Mouse (Mus musculus): ENCODE results near the gene Il18r1. TPM values are rescaled to one million over a fixed set of nuclear protein-coding genes. Genes with fewer than 3 reads are reported as not detected.

Gene Il18r1
- polyA plus RNA-seq, 1 experiment: not detected

DNA sequence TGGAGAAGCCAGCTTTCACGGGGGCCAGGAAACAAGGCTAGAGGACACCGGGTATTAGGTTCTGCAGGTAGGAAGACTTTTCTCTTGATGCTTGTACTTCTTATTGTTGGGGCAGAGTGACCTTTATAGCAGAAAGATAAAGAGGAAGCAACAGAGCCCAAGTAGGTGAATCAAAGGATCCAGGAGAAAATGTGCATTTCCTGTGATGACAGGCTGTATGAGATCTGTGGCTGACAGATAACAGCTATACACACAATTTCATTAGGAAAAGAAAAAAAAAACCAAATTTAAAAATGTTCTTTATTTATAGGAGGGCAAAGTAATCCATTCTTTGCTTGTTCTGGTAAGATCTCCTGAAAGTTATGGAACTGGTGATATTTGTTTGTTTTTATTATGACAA, 28.0 kb upstream of the Il18r1 start:
- TF ChIP-seq CEBPB (IDR thresholded peaks at IDR 0.05; ENCODE audit: low read depth) (no peak), MYOG (IDR thresholded peaks at IDR 0.05; ENCODE audit: control insufficient read depth, extremely low read depth, insufficient read length) (no peak), MYOD1 (IDR thresholded peaks at IDR 0.05; ENCODE audit: control insufficient read depth, insufficient read length, low read depth) (no peak), MAX (IDR thresholded peaks at IDR 0.05) (no peak), FOSL1 (IDR thresholded peaks at IDR 0.05; ENCODE audit: insufficient read depth, low read length, poor library complexity, severe bottlenecking) (no peak), USF1 (IDR thresholded peaks at IDR 0.05; ENCODE audit: low read depth) (no peak), CTCF (IDR thresholded peaks at IDR 0.05; ENCODE audit: control insufficient read depth, insufficient read depth, insufficient read length) (no peak)
- Histone ChIP-seq H3K36me3 (ENCODE audit: control insufficient read depth, insufficient read depth) (no peaks in the 10 kb centered on the region), H3K79me3 (ENCODE audit: low read depth) (no peaks in the 10 kb centered on the region), H3K79me2 (ENCODE audit: control insufficient read depth, insufficient read depth) (no peaks in the 10 kb centered on the region), H3K4me3 (ENCODE audit: insufficient read depth, poor library complexity, severe bottlenecking) (no peak overlapping the region), H3K27me3 (ENCODE audit: control insufficient read depth, insufficient read depth, insufficient read length) (no peaks in the 10 kb centered on the region), H3ac (ENCODE audit: control insufficient read depth, insufficient read length, low read depth) (no peak overlapping the region)

GRCm38 (mm10) chr1:40439504-40439903, 25.8 kb upstream of the Il18r1 start:
- no peak overlapping the region for H3ac ChIP-seq (ENCODE audit: control insufficient read depth, insufficient read length, low read depth)
- no peak overlapping the region for H3K4me3 ChIP-seq (ENCODE audit: insufficient read depth, poor library complexity, severe bottlenecking)
- no peaks in the 10 kb centered on the region for H3K79me2 ChIP-seq (ENCODE audit: control insufficient read depth, insufficient read depth)
- TF ChIP-seq CEBPB (IDR thresholded peaks at IDR 0.05; ENCODE audit: low read depth) (no peak), CTCF (IDR thresholded peaks at IDR 0.05; ENCODE audit: control insufficient read depth, insufficient read depth, insufficient read length) (no peak), MYOD1 (IDR thresholded peaks at IDR 0.05; ENCODE audit: control insufficient read depth, insufficient read length, low read depth) (no peak), USF1 (IDR thresholded peaks at IDR 0.05; ENCODE audit: low read depth) (no peak), MAX (IDR thresholded peaks at IDR 0.05) (no peak), MYOG (IDR thresholded peaks at IDR 0.05; ENCODE audit: control insufficient read depth, extremely low read depth, insufficient read length) (no peak), FOSL1 (IDR thresholded peaks at IDR 0.05; ENCODE audit: insufficient read depth, low read length, poor library complexity, severe bottlenecking) (no peak)
- H3K79me3 ChIP-seq (ENCODE audit: low read depth): no peaks in the 10 kb centered on the region
- H3K36me3 ChIP-seq (ENCODE audit: control insufficient read depth, insufficient read depth): no peaks in the 10 kb centered on the region
- no peaks in the 10 kb centered on the region for H3K27me3 ChIP-seq (ENCODE audit: control insufficient read depth, insufficient read depth, insufficient read length)

GRCm38 (mm10) chr1:40444800-40445199, 20.6 kb upstream of the Il18r1 start:
- no peak for TF ChIP-seq CTCF (IDR thresholded peaks at IDR 0.05; ENCODE audit: control insufficient read depth, insufficient read depth, insufficient read length)
- TF ChIP-seq CEBPB (IDR thresholded peaks at IDR 0.05; ENCODE audit: low read depth): no peak
- peak; percentile 87 for TF ChIP-seq MAX (IDR thresholded peaks at IDR 0.05)
- no peak for TF ChIP-seq MYOD1 (IDR thresholded peaks at IDR 0.05; ENCODE audit: control insufficient read depth, insufficient read length, low read depth)
- no peaks in the 10 kb centered on the region for H3K27me3 ChIP-seq (ENCODE audit: control insufficient read depth, insufficient read depth, insufficient read length)
- no peaks in the 10 kb centered on the region for H3K36me3 ChIP-seq (ENCODE audit: control insufficient read depth, insufficient read depth)
- H3K79me3 ChIP-seq (ENCODE audit: low read depth): no peaks in the 10 kb centered on the region
- H3K79me2 ChIP-seq (ENCODE audit: control insufficient read depth, insufficient read depth): no peaks in the 10 kb centered on the region
- H3ac ChIP-seq (ENCODE audit: control insufficient read depth, insufficient read length, low read depth): peak overlapping the region; percentile 41
- H3K4me3 ChIP-seq (ENCODE audit: insufficient read depth, poor library complexity, severe bottlenecking): no peak overlapping the region

- Histone ChIP-seq H3K4me3 (ENCODE audit: insufficient read depth, poor library complexity, severe bottlenecking) (no peak overlapping the region), H3K27me3 (ENCODE audit: control insufficient read depth, insufficient read depth, insufficient read length) (no peaks in the 10 kb centered on the region), H3K36me3 (ENCODE audit: control insufficient read depth, insufficient read depth) (no peaks in the 10 kb centered on the region), H3K79me3 (ENCODE audit: low read depth) (no peaks in the 10 kb centered on the region), H3K79me2 (ENCODE audit: control insufficient read depth, insufficient read depth) (no peaks in the 10 kb centered on the region), H3ac (ENCODE audit: control insufficient read depth, insufficient read length, low read depth) (no peak overlapping the region)
- TF ChIP-seq MYOG (IDR thresholded peaks at IDR 0.05; ENCODE audit: control insufficient read depth, extremely low read depth, insufficient read length) (no peak), CEBPB (IDR thresholded peaks at IDR 0.05; ENCODE audit: low read depth) (no peak), CTCF (IDR thresholded peaks at IDR 0.05; ENCODE audit: control insufficient read depth, insufficient read depth, insufficient read length) (no peak), MAX (IDR thresholded peaks at IDR 0.05) (no peak), FOSL1 (IDR thresholded peaks at IDR 0.05; ENCODE audit: insufficient read depth, low read length, poor library complexity, severe bottlenecking) (no peak)
These were observed 2.0 kb downstream of the Il18r1 start for GRCm38 (mm10) chr1:40467306-40467705.

DNA sequence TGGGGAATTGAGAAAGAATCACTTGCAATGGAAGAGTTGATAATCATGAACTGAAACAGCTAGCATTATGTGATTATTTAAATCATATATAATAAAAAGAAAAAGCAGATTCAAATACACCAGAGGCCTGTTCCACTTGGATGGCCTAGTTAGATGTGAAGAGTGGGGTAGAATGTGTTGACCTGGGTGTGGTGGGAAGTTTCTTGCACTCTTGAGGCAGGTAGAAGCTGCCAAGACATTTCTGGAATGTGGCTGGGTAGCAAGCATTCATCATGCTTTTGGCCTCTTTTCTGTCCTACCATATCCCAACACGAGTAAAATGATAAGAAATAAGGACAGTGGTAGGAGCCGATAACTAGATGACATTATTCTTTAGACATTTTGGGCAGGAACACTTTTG, 3.5 kb downstream of the Il18r1 start:
- Histone ChIP-seq H3K79me2 (ENCODE audit: control insufficient read depth, insufficient read depth) (no peaks in the 10 kb centered on the region), H3K36me3 (ENCODE audit: control insufficient read depth, insufficient read depth) (no peaks in the 10 kb centered on the region), H3K27me3 (ENCODE audit: control insufficient read depth, insufficient read depth, insufficient read length) (no peaks in the 10 kb centered on the region), H3K79me3 (ENCODE audit: low read depth) (no peaks in the 10 kb centered on the region), H3ac (ENCODE audit: control insufficient read depth, insufficient read length, low read depth) (no peak overlapping the region), H3K4me3 (ENCODE audit: insufficient read depth, poor library complexity, severe bottlenecking) (no peak overlapping the region)
- TF ChIP-seq MAX (IDR thresholded peaks at IDR 0.05): no peak

DNA sequence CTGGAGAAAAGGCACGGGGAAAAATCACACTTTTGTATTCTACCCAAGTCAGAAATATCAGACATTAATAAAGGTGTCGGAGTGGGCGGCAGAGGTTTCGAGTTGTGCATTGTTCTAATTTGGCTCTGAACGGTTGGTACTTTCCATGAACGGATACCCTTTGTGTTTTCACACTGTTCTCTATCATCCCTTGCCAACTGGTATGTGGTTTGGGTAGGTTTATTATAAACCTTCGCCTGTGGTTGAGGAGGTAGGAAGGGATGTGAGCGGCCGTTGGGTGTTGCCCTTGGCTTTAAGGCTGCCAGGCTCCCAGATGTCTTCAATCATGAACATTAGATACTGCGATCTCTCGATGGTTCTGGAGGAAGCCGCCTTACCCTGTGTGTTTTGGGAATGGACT, 4.5 kb downstream of the Il18r1 start:
- Histone ChIP-seq H3K79me3 (ENCODE audit: low read depth) (no peaks in the 10 kb centered on the region), H3ac (ENCODE audit: control insufficient read depth, insufficient read length, low read depth) (no peak overlapping the region), H3K36me3 (ENCODE audit: control insufficient read depth, insufficient read depth) (no peaks in the 10 kb centered on the region), H3K4me3 (ENCODE audit: insufficient read depth, poor library complexity, severe bottlenecking) (no peak overlapping the region), H3K79me2 (ENCODE audit: control insufficient read depth, insufficient read depth) (no peaks in the 10 kb centered on the region), H3K27me3 (ENCODE audit: control insufficient read depth, insufficient read depth, insufficient read length) (no peaks in the 10 kb centered on the region)
- TF ChIP-seq CTCF (IDR thresholded peaks at IDR 0.05; ENCODE audit: control insufficient read depth, insufficient read depth, insufficient read length) (no peak), FOSL1 (IDR thresholded peaks at IDR 0.05; ENCODE audit: insufficient read depth, low read length, poor library complexity, severe bottlenecking) (no peak), MYOD1 (IDR thresholded peaks at IDR 0.05; ENCODE audit: control insufficient read depth, insufficient read length, low read depth) (no peak), CEBPB (IDR thresholded peaks at IDR 0.05; ENCODE audit: low read depth) (no peak), MYOG (IDR thresholded peaks at IDR 0.05; ENCODE audit: control insufficient read depth, extremely low read depth, insufficient read length) (no peak), USF1 (IDR thresholded peaks at IDR 0.05; ENCODE audit: low read depth) (no peak), MAX (IDR thresholded peaks at IDR 0.05) (no peak)

Measured in C2C12 (cell line).